Mouse (Mus musculus) right cerebral cortex, postnatal 25 days (tissue): Measurements from ENCODE around the gene Dph7.
"Not testable (repeated sequence)": the region's sequence is repeated elsewhere in the genome, so short reads cannot be mapped to it uniquely, and the experiment has no call there.

ENCODE experiments used
- DNase-seq: peaks from one replicate; pipeline ENCODE4 v3.0.0; 2022

Dph7 gene

GRCm38 (mm10) chr2:24962304-24963000 lies at the start of gene Dph7:
Dph7 (plus strand) TSS chr2:24962400.
- DNase-seq: peak; percentile 89

- no peak for DNase-seq
These were observed 49.6 kb upstream of the Dph7 start for GRCm38 (mm10) chr2:24912589-24912988.

- no peak for DNase-seq
These were observed 47.4 kb upstream of the Dph7 start for GRCm38 (mm10) chr2:24914762-24915161.

GRCm38 (mm10) chr2:24918930-24919838 lies 43.0 kb upstream of the Dph7 start, which contains the start of gene Ehmt1:
Ehmt1 (minus strand) TSS chr2:24919614.
- peak; percentile 96 for DNase-seq

GRCm38 (mm10) chr2:24919839-24920175 lies 42.4 kb upstream of the Dph7 start:
- DNase-seq: no peak

- DNase-seq: no peak
These were observed 38.6 kb upstream of the Dph7 start for GRCm38 (mm10) chr2:24923561-24923960.

- no peak for DNase-seq
These were observed 36.9 kb upstream of the Dph7 start for GRCm38 (mm10) chr2:24925284-24925683.

GRCm38 (mm10) chr2:24926345-24926964 lies 35.7 kb upstream of the Dph7 start:
- DNase-seq: no peak

GRCm38 (mm10) chr2:24926965-24927358 lies 35.2 kb upstream of the Dph7 start:
- no peak for DNase-seq

- DNase-seq: no peak
These were observed 34.3 kb upstream of the Dph7 start for GRCm38 (mm10) chr2:24927810-24928479.

- no peak for DNase-seq
These were observed 33.1 kb upstream of the Dph7 start for GRCm38 (mm10) chr2:24929119-24929518.

- DNase-seq: no peak
These were observed 32.6 kb upstream of the Dph7 start for GRCm38 (mm10) chr2:24929593-24929992.

- DNase-seq: peak; percentile 17
These were observed 27.7 kb upstream of the Dph7 start for GRCm38 (mm10) chr2:24934441-24934963.

- peak; percentile 77 for DNase-seq
These were observed 27.0 kb upstream of the Dph7 start, which contains the start of gene Arrdc1 for GRCm38 (mm10) chr2:24935057-24935796. Arrdc1 (minus strand) TSS chr2:24935252.

GRCm38 (mm10) chr2:24942092-24942491 lies 20.1 kb upstream of the Dph7 start:
- no peak for DNase-seq

GRCm38 (mm10) chr2:24944304-24944703 lies 17.9 kb upstream of the Dph7 start:
- DNase-seq: not testable (repeated sequence)

- DNase-seq: peak; percentile 99
These were observed 12.6 kb upstream of the Dph7 start, which contains the start of gene Zmynd19 for GRCm38 (mm10) chr2:24949421-24950188. Zmynd19 (plus strand) TSS chr2:24949792.

- no peak for DNase-seq
These were observed 12.0 kb upstream of the Dph7 start for GRCm38 (mm10) chr2:24950189-24950535.

GRCm38 (mm10) chr2:24952537-24953055 lies 9.6 kb upstream of the Dph7 start:
- DNase-seq: no peak

GRCm38 (mm10) chr2:24960910-24961309 lies 1.3 kb upstream of the Dph7 start:
- peak; percentile 9 for DNase-seq

GRCm38 (mm10) chr2:24970386-24970785 lies 8.2 kb downstream of the Dph7 start:
- DNase-seq: no peak
